Mouse (Mus musculus): ENCODE results near the gene Ephb6.

Ephb6 gene

GRCm38 (mm10) chr6:41620173-41620798 is 15.0 kb downstream of the Ephb6 start:
- in situ Hi-C loops (cut with MboI; ENCODE audit: low pct_unique_long_range_greater_than_20kb in 1 of 2, low sequenced_read_pairs in 2 of 2, unreplicated experiment in 1 of 2): no loop called here

- in situ Hi-C loops (cut with MboI; ENCODE audit: low pct_unique_long_range_greater_than_20kb in 1 of 2, low sequenced_read_pairs in 2 of 2, unreplicated experiment in 1 of 2): no loop called here
Observed at GRCm38 (mm10) chr6:41621241-41621990, 16.1 kb downstream of the Ephb6 start.

- in situ Hi-C loops (cut with MboI; ENCODE audit: low pct_unique_long_range_greater_than_20kb in 1 of 2, low sequenced_read_pairs in 2 of 2, unreplicated experiment in 1 of 2): no loop called here
Observed at GRCm38 (mm10) chr6:41622661-41623060, 17.4 kb downstream of the Ephb6 start.

GRCm38 (mm10) chr6:41628180-41628579 is 22.9 kb downstream of the Ephb6 start:
- in situ Hi-C loops (cut with MboI; ENCODE audit: low pct_unique_long_range_greater_than_20kb in 1 of 2, low sequenced_read_pairs in 2 of 2, unreplicated experiment in 1 of 2): no loop called here

- in situ Hi-C loops (cut with MboI; ENCODE audit: low pct_unique_long_range_greater_than_20kb in 1 of 2, low sequenced_read_pairs in 2 of 2, unreplicated experiment in 1 of 2): no loop called here
Observed at GRCm38 (mm10) chr6:41630791-41631190, 25.5 kb downstream of the Ephb6 start.

GRCm38 (mm10) chr6:41631549-41631948 is 26.3 kb downstream of the Ephb6 start:
- in situ Hi-C loops (cut with MboI; ENCODE audit: low pct_unique_long_range_greater_than_20kb in 1 of 2, low sequenced_read_pairs in 2 of 2, unreplicated experiment in 1 of 2): no loop called here

GRCm38 (mm10) chr6:41635211-41635610 is 29.9 kb downstream of the Ephb6 start:
- in situ Hi-C loops (cut with MboI; ENCODE audit: low pct_unique_long_range_greater_than_20kb in 1 of 2, low sequenced_read_pairs in 2 of 2, unreplicated experiment in 1 of 2): no loop called here

- in situ Hi-C loops (cut with MboI; ENCODE audit: low pct_unique_long_range_greater_than_20kb in 1 of 2, low sequenced_read_pairs in 2 of 2, unreplicated experiment in 1 of 2): no loop called here
Observed at GRCm38 (mm10) chr6:41636178-41636577, 30.9 kb downstream of the Ephb6 start, which contains the start of gene Trpv6. Gene Trpv6 (minus strand): TSS chr6:41636405.

GRCm38 (mm10) chr6:41637393-41637792 is 32.1 kb downstream of the Ephb6 start:
- in situ Hi-C loops (cut with MboI; ENCODE audit: low pct_unique_long_range_greater_than_20kb in 1 of 2, low sequenced_read_pairs in 2 of 2, unreplicated experiment in 1 of 2): no loop called here

- in situ Hi-C loops (cut with MboI; ENCODE audit: low pct_unique_long_range_greater_than_20kb in 1 of 2, low sequenced_read_pairs in 2 of 2, unreplicated experiment in 1 of 2): no loop called here
Observed at GRCm38 (mm10) chr6:41637927-41638506, 32.7 kb downstream of the Ephb6 start.

GRCm38 (mm10) chr6:41640449-41640848 is 35.2 kb downstream of the Ephb6 start:
- in situ Hi-C loops (cut with MboI; ENCODE audit: low pct_unique_long_range_greater_than_20kb in 1 of 2, low sequenced_read_pairs in 2 of 2, unreplicated experiment in 1 of 2): no loop called here

GRCm38 (mm10) chr6:41641173-41641866 is 36.0 kb downstream of the Ephb6 start:
- in situ Hi-C loops (cut with MboI; ENCODE audit: low pct_unique_long_range_greater_than_20kb in 1 of 2, low sequenced_read_pairs in 2 of 2, unreplicated experiment in 1 of 2): no loop called here

- in situ Hi-C loops (cut with MboI; ENCODE audit: low pct_unique_long_range_greater_than_20kb in 1 of 2, low sequenced_read_pairs in 2 of 2, unreplicated experiment in 1 of 2): no loop called here
Observed at GRCm38 (mm10) chr6:41642765-41643164, 37.5 kb downstream of the Ephb6 start.

GRCm38 (mm10) chr6:41643227-41643626 is 37.9 kb downstream of the Ephb6 start:
- in situ Hi-C loops (cut with MboI; ENCODE audit: low pct_unique_long_range_greater_than_20kb in 1 of 2, low sequenced_read_pairs in 2 of 2, unreplicated experiment in 1 of 2): no loop called here

- in situ Hi-C loops (cut with MboI; ENCODE audit: low pct_unique_long_range_greater_than_20kb in 1 of 2, low sequenced_read_pairs in 2 of 2, unreplicated experiment in 1 of 2): no loop called here
Observed at GRCm38 (mm10) chr6:41646220-41646619, 40.9 kb downstream of the Ephb6 start.

GRCm38 (mm10) chr6:41646672-41647071 is 41.4 kb downstream of the Ephb6 start:
- in situ Hi-C loops (cut with MboI; ENCODE audit: low pct_unique_long_range_greater_than_20kb in 1 of 2, low sequenced_read_pairs in 2 of 2, unreplicated experiment in 1 of 2): no loop called here

GRCm38 (mm10) chr6:41653173-41653572 is 47.9 kb downstream of the Ephb6 start:
- in situ Hi-C loops (cut with MboI; ENCODE audit: low pct_unique_long_range_greater_than_20kb in 1 of 2, low sequenced_read_pairs in 2 of 2, unreplicated experiment in 1 of 2): no loop called here

GRCm38 (mm10) chr6:41654648-41655047 is 49.4 kb downstream of the Ephb6 start:
- in situ Hi-C loops (cut with MboI; ENCODE audit: low pct_unique_long_range_greater_than_20kb in 1 of 2, low sequenced_read_pairs in 2 of 2, unreplicated experiment in 1 of 2): no loop called here

- in situ Hi-C loops (cut with MboI; ENCODE audit: low pct_unique_long_range_greater_than_20kb in 1 of 2, low sequenced_read_pairs in 2 of 2, unreplicated experiment in 1 of 2): no loop called here
Observed at GRCm38 (mm10) chr6:41658487-41658886, 53.2 kb downstream of the Ephb6 start.
